Mouse (Mus musculus) cerebellum, adult 8-10 months (tissue): ENCODE results near the gene 4921507P07Rik.
"Not testable (repeated sequence)": the region's sequence is repeated elsewhere in the genome, so short reads cannot be mapped to it uniquely, and the experiment has no call there.

ENCODE experiments used
- DNase-seq: peaks from one replicate; pipeline ENCODE4 v3.0.0; 2022

The 4921507P07Rik gene

GRCm38 (mm10) chr6:50596301-50597211, at the start of gene 4921507P07Rik:
Gene 4921507P07Rik (minus strand): TSS chr6:50596632.
- DNase-seq, result peak; percentile 97

DNA sequence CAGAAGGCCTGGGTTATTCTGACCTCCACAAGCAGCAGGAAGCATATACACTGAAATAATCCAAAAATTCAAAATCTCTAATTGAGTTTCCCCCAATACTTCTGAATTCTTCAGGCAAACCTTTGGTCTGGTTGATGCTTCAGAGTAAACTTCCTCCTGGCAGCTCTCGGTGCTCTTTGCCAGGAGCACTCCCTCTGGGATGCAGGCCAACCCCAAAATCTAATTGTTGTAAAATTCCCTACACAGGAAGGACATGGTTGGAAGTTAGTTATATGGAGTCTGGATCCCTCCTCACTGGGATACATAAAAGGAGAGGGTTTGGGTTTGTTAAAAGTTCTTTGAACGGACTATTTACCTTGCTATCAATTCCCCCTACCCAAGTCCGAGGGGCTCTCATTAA, 48.3 kb upstream of the 4921507P07Rik start:
- no peak for DNase-seq

GRCm38 (mm10) chr6:50641898-50642297, 45.5 kb upstream of the 4921507P07Rik start:
- no peak for DNase-seq

- DNase-seq, result no peak
Measured at GRCm38 (mm10) chr6:50640377-50640776, 43.9 kb upstream of the 4921507P07Rik start.

DNA sequence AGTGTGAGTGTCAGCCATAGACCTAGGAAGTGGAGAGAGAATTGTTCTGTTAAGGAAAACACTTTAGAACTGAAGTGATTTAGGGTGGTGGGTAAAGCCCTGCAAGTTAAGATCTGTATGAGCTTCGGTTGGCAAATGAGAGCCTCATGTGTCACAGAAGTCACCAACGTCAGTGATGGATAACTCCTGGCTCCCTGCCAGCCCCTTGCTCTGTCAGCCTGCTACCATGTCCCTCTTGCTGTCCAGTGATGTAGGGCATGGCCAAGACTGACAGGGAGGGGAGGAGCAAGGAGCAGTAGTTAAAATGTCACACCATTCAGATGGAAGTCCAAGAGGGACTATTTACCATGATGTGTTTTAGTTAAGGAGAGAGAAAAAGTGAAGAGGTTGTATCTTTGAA, 43.2 kb upstream of the 4921507P07Rik start:
- DNase-seq, result no peak

DNA sequence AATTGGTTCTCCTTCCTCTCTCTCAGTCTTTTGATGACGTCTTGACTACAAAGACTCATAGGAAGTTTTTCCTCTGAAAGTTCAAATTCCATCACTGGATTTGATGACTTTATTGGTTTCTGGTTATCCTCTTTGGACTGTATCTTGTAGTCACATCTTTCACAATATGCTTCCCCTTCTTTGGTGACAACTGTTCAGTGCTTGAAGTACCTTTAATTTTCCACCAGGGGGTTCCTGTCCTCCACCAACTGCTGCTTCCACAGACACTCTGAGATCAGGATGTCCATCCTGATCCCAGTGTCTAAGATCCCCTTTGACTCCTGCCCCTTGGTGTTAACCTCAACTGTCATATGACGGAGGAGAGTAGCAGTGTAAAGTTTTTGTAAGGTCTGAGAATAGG, 29.7 kb upstream of the 4921507P07Rik start:
- not testable (repeated sequence) for DNase-seq

- DNase-seq, result not testable (repeated sequence)
Measured at GRCm38 (mm10) chr6:50618273-50618672, 21.8 kb upstream of the 4921507P07Rik start.

DNA sequence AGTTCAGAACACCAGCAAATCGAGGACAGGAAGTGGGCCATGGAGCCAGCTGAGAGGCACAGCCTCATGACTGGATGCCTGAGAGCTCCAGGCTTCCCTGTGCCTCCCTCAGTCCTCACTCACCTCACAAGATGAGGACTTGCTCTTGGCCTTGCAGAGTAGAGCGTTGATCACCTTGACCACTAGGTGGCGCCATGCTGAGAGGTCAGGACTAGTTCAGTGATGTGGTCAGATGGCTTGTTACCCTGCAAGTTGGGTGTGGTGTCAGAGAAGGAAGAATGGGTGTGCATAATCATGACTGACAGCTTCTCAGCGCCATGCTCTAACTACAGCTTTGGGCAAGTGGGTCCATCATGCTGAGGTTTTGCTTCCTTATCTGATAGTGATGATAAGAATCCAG, 5.2 kb upstream of the 4921507P07Rik start:
- DNase-seq, result no peak

GRCm38 (mm10) chr6:50598560-50598959, 2.1 kb upstream of the 4921507P07Rik start:
- DNase-seq, result peak; percentile 48

DNA sequence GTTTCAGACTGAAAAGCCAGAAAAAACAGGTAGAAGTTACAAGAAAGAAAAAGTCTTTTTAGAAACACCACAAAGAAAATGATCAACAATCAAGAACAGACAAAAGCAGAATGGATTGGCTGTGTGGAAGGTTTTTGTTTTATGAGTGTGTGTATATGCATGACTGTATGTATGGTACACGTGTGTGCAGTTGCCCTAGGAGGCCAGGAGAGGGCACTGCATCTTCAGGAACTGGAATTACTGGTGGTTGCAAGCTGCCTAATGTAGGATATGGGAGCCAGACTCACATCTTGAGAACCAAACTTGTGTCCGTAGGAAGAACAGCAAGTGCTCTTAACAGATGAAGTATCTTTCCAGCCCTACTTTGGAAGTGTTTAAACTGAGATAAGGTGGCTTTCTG, 2.1 kb downstream of the 4921507P07Rik start:
- no peak for DNase-seq

DNA sequence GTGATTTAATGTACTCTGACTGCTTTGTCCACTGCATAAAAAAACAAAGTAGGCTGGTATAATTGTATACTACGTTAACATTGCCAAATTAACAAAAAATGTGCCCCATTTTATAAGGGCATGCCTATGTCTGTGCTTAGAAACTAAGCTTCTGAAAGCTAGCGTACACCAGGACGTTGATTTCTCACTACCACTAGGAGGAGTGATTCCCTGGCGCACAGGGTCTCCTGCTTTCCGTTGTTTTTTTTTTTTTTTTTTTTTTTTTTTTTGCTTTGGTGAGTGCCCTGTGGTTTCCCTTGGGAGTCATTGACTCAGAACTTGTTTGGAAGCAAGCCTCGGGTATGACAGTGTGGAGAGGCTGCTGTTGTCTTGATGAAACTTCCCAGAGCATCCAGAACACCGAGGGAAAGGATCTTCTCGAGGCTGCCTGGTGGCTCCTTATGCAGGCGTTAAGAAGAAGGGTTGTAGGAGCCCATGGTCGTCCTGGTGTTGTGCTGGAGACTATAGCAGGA, 3.0 kb downstream of the 4921507P07Rik start:
- DNase-seq, result no peak

DNA sequence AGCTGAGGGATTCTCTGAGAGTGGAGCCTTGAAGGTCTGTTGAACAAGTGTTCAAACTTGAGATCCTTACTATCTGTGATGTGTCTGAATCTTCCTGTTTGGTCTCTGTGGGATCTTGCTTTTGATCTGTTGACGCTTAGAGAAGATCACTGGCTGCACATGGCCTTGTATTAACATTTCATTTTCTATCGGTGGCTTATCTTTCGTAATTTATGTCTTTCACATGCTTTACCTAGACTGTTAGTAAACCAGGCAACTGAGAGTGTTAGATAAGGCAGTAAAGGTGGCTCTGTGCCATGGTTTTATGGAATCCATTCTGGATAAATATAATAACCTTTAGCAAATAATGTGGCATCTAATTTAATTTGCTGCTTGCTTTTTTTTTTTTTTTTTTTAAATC, 6.2 kb downstream of the 4921507P07Rik start:
- DNase-seq, result no peak

- peak; percentile 69 for DNase-seq
Measured at GRCm38 (mm10) chr6:50588251-50588650, 8.2 kb downstream of the 4921507P07Rik start.

DNA sequence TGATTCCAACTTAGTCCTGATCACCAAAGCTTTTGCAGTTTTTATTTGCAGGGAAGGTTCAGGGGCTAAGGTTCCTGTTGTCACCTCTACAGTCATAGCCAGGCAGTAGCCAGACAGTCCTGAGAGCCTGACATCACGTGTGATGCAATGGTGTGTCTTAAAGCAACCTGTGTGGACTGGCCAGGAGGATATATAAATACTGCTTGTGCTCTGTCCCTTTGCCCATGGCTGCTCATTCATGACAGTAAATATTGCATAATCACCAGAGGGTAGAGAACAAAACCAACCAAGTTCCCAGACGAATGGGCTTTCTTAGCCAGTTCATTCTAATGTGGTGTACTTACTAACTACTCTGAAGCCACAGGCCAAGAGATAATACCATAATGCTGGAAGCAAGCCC, 9.0 kb downstream of the 4921507P07Rik start:
- DNase-seq, result no peak

DNA sequence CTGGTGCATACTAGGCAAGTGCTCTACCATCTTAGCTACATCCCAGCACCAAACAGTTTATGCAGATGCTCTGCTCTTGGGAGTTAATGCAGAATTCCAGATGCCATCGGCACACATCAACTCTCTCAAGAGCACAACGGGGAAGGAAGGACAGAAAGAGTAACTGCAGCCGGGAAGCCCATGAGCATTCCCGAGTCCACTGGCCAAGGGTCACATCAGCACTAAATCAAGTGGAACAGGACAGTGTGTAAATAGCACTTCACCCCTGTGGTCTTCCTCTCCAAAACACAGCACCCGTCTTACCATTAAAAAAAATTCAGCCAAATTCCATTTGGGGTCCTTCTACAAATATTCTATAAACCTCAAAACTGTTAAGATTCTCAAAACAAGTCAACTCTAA, 10.1 kb downstream of the 4921507P07Rik start:
- DNase-seq, result no peak

DNA sequence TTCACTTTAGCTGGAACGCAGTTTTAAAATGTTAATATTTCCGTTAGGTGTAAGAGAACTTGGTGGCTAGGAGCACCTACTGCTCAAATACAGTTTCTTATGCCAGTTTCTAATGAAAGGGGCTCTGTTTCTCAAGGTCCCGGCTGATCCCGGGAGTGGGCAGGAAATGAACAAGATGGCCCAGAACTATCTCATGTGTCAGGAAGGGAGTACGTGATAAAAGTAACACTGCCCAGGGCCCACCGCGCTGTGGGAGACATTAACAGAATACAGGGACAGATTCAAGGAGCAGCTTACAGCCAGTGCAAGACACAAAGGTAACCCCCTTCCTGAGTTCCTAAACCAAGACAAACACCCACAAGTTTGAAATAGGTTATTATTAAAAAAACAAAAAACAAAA, 10.7 kb downstream of the 4921507P07Rik start:
- DNase-seq, result no peak

DNA sequence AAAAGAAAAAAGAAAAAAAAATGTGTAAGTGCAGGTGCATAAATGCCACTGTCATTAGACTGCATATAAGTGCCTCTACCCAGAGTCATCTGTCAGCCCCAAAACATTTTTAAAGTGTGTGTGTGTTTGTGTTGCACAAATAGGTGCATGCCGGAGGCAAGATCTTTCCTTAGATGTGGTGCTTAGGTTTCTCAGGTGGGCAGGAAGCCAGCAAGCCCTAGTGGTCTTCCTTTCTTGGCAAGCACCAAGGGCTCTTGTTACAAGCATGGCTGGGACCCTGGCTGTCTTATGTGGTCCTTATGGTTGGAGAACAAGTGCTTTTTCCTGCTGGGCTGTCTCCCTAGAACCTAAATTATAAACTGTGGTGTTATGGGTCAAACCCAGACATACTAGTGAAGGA, 24.8 kb downstream of the 4921507P07Rik start:
- no peak for DNase-seq

- DNase-seq, result no peak
Measured at GRCm38 (mm10) chr6:50566997-50567255, 29.5 kb downstream of the 4921507P07Rik start.

- peak; percentile 99 for DNase-seq
Measured at GRCm38 (mm10) chr6:50566141-50566996, 30.1 kb downstream of the 4921507P07Rik start, which contains the start of gene Cycs. Gene Cycs (minus strand): TSS chr6:50566538.

- no peak for DNase-seq
Measured at GRCm38 (mm10) chr6:50563651-50564050, 32.8 kb downstream of the 4921507P07Rik start.

DNA sequence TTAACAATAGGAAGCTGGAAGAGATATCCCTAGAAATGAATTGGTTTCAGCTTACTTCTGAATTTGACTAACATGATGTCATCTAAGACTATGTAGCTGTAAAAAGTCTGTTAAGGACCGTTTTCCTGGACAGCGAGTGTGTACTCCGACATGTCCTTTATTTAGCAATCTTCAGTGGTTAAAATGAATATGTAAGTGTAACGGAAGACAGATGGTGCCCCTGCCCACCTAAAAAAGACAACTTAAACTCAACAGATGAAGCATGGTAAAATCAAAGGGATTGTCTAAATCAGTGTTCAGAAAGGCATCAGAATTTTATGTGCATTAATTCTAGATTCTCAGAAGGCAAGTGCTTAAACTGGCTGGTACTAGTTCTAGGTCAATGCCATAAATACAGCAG, 34.0 kb downstream of the 4921507P07Rik start:
- DNase-seq, result no peak

- no peak for DNase-seq
Measured at GRCm38 (mm10) chr6:50560776-50561175, 35.7 kb downstream of the 4921507P07Rik start.

DNA sequence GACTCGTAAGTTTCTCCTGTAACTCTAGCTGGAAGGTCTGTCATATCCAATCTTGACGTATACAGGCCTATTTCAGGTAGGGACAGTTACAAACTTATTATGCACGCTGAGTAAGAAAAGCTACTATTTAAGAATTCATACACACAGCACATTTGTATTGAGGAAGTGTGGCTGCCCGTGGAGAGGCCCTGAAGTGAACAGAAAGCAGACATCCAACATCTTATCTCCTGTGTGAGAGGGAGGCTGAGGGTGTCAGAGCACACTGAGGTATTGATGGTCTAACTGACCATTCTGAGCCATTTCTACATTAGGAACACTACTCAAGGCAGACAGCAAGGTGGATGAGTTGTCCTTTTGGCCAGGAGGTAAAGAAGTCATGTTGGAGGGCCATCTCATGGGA, 37.6 kb downstream of the 4921507P07Rik start:
- DNase-seq, result no peak

DNA sequence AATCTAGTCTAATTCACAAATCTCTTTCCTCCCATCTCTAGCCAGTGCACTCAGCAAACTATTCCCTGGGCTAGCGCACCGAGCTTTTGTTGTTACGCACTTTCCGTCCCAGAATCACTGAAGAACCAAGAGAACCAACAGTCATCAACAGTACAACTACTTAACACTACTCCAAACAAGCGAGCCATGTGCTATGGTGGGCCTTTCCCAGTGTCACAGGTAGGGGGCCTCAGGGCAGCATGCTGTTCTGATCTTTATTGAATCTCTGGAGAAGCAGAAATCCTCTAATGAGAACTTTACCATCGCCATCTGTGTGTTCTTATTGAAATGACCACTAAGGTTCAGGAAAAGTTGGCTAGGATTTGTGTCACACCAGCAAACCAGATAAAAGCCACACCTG, 38.9 kb downstream of the 4921507P07Rik start:
- no peak for DNase-seq
